Mouse (Mus musculus): ENCODE results near the gene Lrmp.

GRCm38 (mm10) chr6:145094431-145094830, 21.0 kb upstream of the Lrmp start:
- TF ChIP-seq POLR2A (IDR thresholded peaks at IDR 0.05; ENCODE audit: borderline replicate concordance, extremely low read depth, insufficient read depth, insufficient read length, poor library complexity, severe bottlenecking): no peak
- no peak for TF ChIP-seq CTCF (IDR thresholded peaks at IDR 0.05; ENCODE audit: borderline replicate concordance, extremely low read depth, insufficient read depth, insufficient read length)
